Mouse (Mus musculus) spleen, embryonic (tissue): ENCODE measurements around the gene Irs2.

Experiments used
- CTCF ChIA-PET: fragments of 350-600 bp; sonication (Branson Sonifier 250); formaldehyde crosslinking; loops from one replicate; lab custom pipeline; 2022; lab: Charles Lee

Irs2 gene

DNA sequence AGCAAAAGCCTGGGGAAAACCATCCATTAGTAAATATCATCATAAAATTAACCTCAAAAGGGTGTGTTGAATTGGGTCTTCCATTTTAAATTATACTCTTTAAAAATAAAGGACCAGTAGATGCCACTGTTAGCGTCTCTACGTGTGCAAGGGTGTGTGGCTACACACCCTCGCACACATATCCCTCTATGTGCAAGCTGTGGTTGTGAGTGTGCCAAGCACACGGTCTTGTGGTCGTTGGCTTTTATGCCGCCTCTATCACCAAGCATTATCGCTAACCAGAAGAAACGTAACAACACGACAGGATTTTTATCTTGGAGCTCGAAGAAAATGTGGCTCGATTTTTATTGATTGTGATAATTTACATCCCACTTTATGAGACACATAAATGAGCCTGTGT is 2.1 kb upstream of the Irs2 start:
- CTCF ChIA-PET: interaction anchor here (1.6 kb wide), 1 partner anchor 88 kb away, joined by 5 read pairs; no protein-coding TSS in a partner anchor

GRCm38 (mm10) chr8:11009431-11010071 is 1.3 kb upstream of the Irs2 start:
- CTCF ChIA-PET: interaction anchor here (1.6 kb wide), 1 partner anchor 89 kb away, joined by 5 read pairs; no protein-coding TSS in a partner anchor

- CTCF ChIA-PET: no interaction called here
These were observed 673 bp upstream of the Irs2 start for GRCm38 (mm10) chr8:11008842-11009420.

- CTCF ChIA-PET: interaction anchor here (0.7 kb wide), 1 partner anchor 83 kb away, joined by 3 read pairs; no protein-coding TSS in a partner anchor
These were observed 478 bp downstream of the Irs2 start for GRCm38 (mm10) chr8:11007581-11008378.

DNA sequence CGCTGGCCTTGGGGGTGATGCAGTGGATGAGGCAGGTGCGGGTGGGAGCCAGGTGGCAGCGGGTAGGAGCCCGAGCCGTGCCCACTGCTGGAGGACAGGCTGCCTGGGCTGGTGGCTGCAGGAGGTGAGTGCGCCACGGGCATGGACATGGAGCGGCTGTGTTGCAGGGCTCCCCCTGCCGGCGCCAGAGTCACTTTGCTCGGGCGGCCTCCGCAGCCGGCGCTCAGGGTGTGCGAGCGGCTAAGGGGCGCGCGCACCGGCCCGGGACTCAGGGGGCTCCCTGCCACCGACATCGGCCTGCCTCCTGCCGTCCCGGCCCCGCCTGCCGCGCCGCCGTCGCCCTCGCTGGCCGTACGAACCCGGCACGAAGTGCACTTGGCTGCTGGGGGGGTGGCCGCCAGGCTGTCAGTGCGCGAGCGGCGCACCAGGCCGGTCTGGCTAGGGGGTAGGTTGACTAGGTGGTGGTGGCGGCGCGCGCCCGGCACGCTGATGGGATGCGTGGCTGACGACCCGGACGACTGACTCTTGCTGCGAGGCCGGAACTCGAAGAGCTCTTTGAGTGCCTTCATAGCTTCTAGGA is 1.2 kb downstream of the Irs2 start:
- CTCF ChIA-PET: interaction anchor here (0.7 kb wide), 1 partner anchor 84 kb away, joined by 3 read pairs; no protein-coding TSS in a partner anchor

GRCm38 (mm10) chr8:11006276-11006630 is 2.0 kb downstream of the Irs2 start:
- CTCF ChIA-PET: no interaction called here

GRCm38 (mm10) chr8:11005460-11006275 is 2.6 kb downstream of the Irs2 start:
- CTCF ChIA-PET: no interaction called here

GRCm38 (mm10) chr8:11004781-11005459 is 3.3 kb downstream of the Irs2 start:
- CTCF ChIA-PET: no interaction called here

- CTCF ChIA-PET: no interaction called here
These were observed 4.3 kb downstream of the Irs2 start for GRCm38 (mm10) chr8:11003917-11004470.

DNA sequence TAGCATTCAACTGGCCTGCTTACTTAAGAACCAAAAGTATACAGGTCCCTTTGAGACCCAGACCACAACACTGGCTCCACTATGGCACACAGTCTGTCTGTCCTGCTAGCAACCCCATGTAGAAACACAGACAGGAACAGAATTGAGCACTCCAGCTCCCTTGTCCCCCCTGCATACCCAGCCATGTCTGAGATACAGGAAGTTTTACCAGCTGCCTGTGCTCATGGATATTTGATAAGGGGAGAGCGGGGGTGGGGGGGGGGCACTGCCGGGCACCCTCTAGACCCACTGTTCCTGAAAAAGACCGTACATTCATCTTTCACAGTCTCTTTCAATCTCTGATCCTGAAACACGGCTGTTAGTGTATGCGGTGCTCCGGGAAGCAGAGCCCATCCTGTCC is 5.0 kb downstream of the Irs2 start:
- CTCF ChIA-PET: interaction anchor here (0.6 kb wide), 1 partner anchor 12 kb away, joined by 4 read pairs; no protein-coding TSS in a partner anchor

DNA sequence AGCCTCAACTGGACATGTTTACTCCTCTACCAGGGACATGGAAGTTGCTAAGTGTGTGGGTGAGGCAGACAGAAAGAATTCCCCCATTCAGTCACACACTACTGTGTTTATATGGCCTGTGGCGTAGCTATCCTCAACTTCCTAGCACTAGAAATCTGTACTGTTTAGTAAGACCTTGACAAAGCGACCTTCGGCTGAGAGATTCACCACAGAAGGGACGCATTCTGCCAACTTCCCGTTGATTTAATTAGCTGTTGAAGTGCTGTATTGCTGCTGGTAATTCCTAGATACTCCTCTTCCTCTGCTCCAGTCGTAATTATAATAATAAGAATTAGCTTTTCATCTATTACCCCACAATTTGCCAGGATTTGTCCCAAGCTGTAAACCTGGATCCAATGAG is 5.4 kb downstream of the Irs2 start:
- CTCF ChIA-PET: interaction anchor here (0.6 kb wide), 1 partner anchor 11 kb away, joined by 4 read pairs; no protein-coding TSS in a partner anchor

DNA sequence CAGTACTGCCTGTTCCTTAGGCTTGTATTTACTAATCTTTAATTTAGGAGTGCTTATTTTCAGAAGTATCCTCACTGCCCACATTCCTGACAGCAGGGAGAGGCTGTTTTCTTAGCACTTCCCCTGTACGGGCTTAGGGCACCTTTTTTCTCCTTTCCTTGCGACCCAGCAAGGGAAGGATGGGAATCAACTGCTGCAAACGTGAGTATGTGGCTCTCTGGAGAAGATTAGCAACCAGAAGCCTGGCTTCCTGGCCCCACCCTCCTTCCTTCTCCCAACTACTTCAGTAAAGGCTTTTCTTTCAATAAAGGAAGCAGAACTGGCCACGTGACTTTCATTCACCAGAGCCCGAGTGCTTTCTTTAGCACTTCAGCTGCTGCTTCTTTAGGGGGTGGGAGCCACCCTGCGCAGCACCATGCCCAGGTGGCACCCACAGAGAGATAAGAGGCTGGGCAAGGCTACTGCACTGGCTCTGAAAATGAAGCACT is 7.2 kb downstream of the Irs2 start:
- CTCF ChIA-PET: interaction anchor here (0.5 kb wide), 1 partner anchor 93 kb away, joined by 3 read pairs; no protein-coding TSS in a partner anchor

GRCm38 (mm10) chr8:10999538-10999937 is 8.7 kb downstream of the Irs2 start:
- CTCF ChIA-PET: interaction anchor here (0.7 kb wide), 2 partner anchors 159 to 598 kb away, joined by 3 read pairs; no protein-coding TSS in a partner anchor

DNA sequence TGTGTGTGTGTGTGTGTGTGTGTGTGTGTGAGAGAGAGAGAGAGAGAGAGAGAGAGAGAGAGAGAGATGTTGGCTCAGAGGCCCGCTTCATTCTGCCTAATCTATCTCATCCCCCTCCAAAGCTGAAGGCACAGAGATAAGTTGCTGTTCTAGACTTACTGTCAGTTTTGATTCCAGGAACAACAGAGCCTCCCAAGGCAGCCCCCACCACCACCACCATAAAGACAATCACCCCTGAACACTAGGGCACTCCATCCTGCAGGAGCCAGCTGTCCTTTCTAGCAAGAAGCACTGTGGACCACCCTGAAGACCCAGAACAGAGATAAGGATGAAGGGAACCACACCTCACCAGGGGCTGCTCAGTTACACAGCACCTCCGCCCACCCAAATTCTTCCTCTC is 12.0 kb downstream of the Irs2 start:
- CTCF ChIA-PET: no interaction called here

GRCm38 (mm10) chr8:10995756-10996155 is 12.5 kb downstream of the Irs2 start:
- CTCF ChIA-PET: no interaction called here

DNA sequence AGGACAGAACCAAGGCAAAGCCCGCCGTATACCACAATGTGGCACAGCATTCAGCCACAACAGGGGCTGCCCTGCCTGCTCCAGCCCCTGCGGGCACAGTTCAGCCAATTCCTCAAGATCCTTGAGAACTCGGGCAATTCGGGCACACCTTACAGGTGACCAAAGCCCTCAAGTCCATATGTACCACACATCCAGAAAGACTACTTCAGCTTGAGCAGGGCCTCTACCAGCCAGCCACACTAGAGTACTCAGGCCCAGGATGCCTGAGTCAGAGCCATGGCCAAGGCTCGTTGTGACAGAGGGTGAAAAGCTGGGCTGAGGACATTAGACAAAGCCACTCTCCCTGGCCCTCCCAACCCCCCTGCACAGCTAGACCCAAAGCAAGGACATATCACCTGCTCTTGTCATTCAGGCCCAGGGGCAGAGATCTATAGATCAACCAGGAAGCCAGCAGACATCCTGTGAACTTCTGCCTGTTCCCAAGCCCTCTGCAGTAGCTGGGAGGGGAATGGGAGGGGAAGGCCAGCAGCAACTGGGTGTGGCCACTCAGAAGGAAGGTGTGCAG is 13.8 kb downstream of the Irs2 start:
- CTCF ChIA-PET: no interaction called here

DNA sequence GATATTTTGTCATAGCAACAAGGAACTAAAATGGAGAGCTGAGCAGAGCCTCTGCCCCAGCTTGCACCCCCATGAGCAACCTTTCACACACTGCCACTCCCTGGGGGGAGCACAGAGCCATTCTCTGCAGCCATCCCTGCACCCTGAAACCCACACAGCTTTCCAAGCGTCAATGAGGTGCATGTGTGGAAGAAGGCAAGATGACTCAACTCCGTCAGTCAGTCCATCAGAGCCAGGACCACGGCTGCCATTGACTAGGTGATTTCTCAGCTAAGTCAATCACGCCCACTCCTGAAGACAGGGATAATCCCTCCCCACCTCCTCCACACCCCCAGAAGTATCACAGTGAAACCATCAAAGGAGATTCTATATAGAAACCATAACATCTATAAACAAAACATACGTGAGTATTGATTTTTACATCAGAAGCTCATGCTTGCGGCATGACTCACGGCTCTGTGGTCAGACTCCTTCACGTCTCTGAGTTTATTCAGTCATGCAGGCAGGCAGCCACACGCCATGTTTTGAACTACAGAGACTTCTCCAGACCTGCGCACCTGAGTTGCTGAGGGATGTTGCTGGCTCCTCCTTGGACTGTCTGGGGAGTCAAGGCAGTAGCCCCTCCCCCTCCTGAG is 14.6 kb downstream of the Irs2 start:
- CTCF ChIA-PET: no interaction called here

GRCm38 (mm10) chr8:10992081-10992480 is 16.2 kb downstream of the Irs2 start:
- CTCF ChIA-PET: no interaction called here

DNA sequence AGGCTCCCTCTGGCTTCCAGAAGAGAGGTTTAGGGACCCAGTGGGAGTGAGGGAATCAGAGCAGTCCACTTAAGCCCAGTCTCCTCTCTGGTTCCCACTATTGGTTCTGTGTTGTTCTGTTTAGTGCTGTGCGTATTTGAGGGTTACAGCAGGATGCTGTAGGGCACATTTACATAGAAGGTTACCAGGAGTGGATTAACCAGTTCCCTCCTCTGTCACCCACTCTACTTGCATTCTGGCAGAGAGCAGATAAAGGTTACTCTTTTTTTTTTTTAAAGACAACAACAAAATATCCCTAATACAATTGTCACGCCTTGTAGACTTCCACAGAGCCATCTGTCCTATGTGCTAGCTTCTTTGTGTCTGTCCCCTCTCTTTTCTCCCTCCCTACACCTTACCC is 16.9 kb downstream of the Irs2 start:
- CTCF ChIA-PET: interaction anchor here (0.6 to 0.9 kb wide), 2 partner anchors 10 to 12 kb away, joined by 3 to 4 read pairs; no protein-coding TSS in a partner anchor
